Mouse (Mus musculus) gonadal fat pad, adult 2 months (tissue): ENCODE results near the gene Serbp1. TPM values are rescaled to one million over a fixed set of nuclear protein-coding genes. Genes with fewer than 3 reads are reported as not detected.

Experiments used
- DNase-seq: peaks from one replicate; pipeline ENCODE4 v3.0.0-alpha.2; 2012; ENCODE audit warnings: low read depth
- polyA plus RNA-seq: library from polyadenylated mRNA; depleted of rRNA; stranded (reverse); fragments of >200 nt; gene quantifications from 2 replicates; pipeline ENCODE4 v1.2.3, GENCODE M21; 2012

Serbp1 gene
- polyA plus RNA-seq, 1 experiment, result 37.8 TPM

DNA sequence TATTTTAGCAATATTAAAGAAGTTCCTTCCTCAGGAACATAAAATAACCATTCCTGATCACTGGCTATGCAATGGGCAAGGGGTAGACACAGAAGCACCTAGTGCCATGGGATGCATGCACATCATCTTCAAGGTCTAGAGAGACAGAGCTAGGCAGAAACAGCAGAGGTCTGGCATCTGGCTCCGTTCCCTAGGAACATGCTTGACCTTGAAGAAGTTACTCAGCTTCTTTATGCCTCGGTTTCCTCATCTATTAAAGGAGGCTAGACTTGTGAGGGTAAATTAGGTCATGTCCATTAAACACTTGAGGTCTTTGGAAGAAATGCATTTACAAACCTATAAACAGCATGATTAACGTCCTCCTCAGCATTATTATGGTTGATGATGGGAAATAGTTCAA, 2.3 kb upstream of the Serbp1 start:
- DNase-seq, result no peak

DNA sequence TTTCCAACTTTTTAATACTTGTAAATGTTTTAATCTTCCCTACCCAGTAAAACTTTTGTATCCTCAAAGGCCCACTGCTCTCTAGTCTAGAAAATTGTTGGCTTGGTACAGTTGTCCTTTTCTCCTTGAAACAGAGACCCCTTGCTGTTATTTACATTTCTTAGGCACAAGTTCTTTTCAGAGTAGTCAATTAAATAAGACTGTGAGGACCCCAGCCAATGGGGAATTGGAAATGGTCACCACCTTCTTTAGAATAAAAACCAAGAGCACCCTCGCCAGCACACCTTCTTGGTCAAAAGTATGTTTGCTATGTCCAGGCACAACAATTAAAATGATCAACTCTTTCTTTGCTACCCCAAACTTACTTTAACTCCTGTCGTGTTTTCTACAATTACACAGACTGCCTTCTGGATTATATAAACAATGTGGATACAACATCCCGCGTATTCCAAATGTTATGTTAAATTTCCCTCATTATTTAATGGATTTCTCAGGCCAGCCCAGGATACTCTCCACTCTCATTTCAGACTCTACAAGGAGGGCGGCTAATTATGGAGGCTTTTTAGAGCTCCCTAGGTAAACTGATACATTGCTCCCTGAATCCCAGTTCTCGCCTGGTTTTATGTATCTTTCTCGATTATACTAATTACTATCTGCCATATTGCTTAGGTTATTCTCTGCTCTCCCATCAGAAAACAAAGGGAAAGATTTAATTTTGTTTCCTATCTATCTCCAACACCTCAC, 1.3 kb upstream of the Serbp1 start:
- no peak for DNase-seq

DNA sequence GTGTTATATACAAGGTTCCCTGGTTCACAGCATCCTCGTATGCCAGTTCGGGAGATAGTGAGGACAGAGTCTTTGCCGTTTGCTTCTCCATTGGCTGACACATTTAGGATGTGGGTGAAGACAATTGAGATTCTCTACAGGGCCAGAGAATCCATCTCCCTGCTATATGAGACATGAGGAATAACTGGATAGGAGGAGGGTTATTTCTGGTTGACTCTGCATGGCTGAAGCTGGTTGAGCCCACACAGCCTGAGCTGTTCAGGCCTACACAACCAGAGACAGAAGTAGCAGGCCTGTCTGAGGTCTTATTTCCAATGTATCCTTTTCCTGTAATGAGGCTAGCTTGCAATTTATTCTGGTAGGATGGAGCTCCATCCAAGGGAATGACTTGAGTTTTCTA, 3.3 kb downstream of the Serbp1 start:
- DNase-seq, result no peak

DNA sequence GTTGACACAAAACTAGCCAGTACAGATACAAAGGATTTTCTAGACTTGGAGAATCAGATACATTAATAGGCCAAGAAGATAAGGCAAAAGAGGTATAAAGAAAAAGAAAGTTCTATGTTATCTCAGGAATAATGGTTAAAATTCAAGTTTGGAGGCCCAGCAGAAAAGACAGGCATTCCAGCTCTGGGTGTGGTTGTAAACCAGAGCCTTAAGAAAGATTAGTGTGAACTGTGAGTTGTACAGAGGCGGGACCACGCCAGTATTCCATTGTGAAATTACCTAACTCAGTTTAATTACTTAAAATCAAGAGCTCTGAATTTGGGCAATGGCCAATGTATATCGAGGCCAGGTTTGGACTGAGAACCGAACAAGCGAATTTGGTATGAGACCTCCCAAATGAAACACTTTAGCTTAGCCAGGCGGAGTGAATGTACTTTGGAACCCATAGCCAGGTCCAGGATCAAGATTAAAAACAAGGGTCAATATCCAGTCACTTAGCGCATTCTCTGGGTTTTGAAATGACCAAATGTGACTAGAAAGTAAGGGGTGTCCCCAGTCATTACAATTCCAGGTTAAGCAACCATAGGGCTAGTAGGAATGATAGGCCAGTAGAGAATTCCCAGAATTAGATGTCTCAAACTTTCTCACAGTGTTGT, 5.9 kb downstream of the Serbp1 start:
- no peak for DNase-seq

DNA sequence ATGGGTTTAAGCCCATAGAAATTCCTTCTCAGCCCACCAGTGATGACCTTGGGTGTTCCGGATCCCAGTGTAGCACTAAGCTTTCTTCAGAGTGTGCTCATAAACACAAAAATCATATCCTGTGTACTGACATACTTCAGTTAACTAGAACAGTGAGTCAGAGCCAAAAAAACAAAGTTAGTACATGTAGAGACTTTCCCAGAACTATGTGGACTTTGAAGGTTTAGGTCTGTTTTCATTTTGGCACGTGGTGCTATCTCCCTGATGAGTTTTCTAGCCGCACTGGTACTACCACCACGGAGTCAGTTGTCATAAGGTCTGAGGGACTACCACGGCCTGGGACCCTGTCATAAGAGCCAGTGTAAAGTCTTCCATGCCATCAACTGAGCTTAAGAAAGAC, 6.5 kb downstream of the Serbp1 start:
- no peak for DNase-seq

DNA sequence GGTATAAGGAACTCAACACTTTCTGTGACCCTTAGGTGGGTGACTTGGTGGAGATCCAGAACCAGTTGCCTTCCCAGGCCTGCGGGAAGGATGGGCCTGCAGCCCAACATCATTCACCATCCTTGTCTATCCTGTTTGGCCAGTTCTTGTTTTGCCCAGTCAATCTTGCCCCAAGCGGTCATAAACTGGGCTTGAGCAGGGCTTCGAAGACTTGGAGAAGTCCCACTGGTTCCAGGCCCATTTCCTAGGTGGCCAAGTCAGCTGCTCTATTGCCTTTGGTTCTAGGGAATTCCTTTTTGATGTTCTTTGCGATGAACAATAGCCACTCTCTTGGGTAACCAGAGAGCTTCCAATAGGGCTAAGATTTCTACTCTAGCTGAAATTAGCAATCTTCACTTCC, 13.1 kb downstream of the Serbp1 start:
- DNase-seq, result peak; percentile 91

DNA sequence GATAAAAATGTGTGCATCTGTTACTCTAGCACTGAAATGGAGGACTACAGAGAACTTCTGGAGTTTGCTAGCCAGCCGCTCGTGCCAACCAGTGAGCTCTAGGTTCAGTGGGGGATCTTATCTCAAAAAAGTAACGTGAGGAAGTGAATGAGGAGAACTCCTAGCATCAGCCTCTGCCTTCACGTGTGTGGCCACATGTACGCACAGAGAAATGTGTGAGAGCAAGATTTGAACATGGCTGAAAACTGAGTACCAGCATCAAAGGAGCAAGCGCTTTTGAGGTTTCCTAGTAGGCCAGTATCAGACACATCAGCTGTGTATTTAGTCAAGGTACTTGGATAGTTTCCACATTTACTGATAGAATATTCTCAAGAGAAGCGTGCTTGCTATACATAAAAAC, 27.0 kb downstream of the Serbp1 start:
- no peak for DNase-seq

DNA sequence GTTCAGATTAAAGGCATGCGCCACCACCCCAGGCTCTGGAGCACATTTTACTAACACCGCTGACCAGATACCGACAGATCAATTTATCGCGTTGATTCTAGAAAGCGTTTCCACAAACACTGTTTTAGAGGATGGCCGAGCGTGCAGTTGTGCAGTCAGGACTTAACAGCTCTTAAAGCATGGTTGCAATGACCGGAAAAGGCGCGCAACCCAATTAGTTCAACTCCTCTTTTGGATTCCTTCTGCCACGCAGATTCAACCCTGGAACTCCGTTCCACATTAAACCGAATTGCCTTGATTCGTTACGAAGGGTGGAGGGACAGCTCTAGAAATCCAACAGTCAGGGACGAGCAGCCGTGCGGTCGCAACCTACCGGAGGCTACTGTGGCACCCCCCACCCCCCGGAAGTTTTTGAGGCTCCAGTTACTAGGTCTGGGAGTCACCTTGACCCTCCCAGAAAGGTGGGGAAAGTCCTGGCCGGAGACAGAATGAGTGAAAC, 28.2 kb downstream of the Serbp1 start:
- no peak for DNase-seq

DNA sequence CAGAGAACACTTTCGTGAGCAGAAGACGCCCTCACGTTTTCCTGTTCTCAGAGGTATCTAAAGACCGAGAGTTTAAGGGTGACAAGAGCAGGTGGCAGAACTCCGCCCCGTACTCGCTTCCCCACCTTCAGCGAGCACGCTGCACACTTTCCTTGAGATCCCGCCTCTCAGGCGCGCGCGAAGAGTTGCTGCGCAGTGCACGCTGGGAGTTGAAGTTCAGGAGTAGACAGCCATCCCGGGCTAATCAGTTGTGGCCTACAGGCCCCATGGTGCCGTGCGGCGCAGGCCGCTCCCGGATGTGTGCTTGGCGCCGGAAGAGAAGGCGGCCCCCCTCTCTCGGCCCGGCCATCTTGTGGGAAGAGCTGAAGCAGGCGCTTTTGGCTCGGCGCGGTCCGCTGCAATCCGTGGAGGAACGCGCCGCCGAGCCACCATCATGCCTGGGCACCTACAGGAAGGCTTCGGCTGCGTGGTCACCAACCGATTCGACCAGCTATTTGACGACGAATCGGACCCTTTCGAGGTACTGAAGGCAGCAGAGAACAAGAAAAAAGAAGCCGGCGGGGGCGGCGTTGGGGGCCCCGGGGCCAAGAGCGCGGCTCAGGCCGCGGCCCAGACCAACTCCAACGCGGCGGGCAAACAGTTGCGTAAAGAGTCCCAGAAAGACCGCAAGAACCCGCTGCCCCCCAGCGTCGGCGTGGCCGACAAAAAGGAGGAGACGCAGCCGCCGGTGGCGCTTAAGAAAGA, 28.9 kb downstream of the Serbp1 start:
- peak; percentile 89 for DNase-seq

DNA sequence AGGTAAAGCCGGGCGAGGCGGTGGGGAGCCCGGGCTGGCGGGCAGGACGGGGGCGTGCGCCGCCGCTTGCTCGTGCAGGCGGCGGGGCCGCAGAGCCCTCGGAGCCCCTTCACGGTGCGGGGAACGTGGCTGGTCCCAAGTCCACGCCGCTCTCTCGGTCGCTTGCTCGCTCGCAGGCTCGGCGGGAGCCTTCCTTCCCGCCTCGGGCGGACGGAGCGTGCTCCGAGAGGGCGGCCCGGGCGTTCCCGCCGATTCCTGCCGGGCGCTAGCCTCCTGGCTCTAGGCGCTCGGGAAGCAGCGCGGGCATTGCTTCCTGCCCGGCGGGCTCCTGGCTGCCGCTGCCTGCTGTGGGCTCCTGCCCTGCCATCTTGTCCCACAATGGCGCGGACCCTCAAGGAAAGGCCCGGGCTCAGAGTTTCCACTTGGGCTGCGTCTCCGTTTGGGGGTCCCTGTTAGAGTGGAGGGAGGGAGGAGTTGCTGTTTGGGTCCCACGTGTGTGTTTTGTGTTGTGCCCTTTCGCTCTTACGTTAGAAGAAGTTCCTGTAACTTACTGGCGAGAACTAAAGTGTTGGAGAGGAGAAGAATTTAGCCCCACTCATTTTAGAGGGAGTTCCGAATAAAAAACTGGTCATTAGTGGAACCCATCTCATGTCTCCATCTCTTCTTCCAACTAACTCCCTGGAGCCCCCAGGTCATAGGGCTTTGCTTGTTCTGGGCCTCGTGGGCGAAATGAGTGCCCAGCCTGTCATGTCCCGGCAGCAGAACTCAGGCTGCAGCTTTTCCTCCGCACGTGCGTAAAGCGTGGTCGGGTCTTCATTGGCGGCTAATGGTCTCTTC, 29.6 kb downstream of the Serbp1 start:
- no peak for DNase-seq

DNA sequence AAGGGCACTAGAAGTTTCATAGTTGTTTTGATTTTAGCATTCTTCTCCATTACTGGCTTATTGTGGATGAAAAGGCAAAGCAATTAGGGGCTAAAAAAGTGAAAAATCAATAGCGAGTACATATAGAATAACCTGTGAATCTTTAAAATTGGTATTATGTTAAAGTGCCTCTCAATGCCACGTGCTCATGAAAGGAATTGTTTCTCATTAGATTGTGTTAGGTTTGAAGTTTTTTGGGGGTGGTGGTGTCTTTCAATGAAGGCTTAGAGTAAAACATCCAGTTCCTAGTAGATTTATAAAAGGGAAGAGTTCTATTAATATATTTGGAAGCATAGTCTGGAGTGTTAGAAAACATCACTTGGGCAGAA, 30.3 kb downstream of the Serbp1 start:
- DNase-seq, result no peak

DNA sequence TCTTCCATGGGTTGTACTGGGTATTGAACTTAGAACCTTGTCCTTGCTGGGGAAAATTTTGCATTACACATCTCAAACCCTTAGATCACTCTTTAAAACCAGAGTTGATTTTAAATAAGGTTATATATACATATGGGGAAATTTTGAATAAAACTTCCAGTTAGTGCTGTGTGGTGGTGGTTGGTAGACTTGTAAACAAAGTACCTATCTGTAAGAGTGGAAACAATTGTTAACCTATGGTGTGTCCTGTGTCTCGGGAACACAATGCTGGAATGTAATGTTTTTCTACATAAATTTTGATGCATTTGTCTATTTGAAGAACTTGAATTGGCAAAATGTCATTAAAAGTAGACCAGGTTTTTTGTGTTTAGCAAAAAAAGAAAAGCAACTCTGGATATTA, 31.0 kb downstream of the Serbp1 start:
- DNase-seq, result no peak

DNA sequence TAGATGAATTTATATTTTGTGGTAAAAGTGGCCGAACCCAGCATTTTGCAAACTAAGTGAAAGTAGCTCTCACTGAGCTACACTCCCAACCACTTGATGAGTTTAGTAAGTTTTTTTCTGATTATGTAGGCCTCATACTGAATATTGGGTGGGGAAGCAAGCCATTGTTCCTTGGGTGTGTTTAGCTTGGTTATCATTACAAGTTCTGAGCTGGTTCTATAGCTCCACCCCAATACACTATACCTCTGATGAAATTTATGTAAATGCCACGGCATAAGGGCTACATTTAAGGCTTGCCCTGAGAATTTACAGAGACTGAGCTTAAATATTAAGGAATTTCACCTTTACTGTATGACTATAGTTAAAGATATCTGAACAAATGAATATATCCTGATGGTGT, 31.5 kb downstream of the Serbp1 start:
- DNase-seq, result no peak

DNA sequence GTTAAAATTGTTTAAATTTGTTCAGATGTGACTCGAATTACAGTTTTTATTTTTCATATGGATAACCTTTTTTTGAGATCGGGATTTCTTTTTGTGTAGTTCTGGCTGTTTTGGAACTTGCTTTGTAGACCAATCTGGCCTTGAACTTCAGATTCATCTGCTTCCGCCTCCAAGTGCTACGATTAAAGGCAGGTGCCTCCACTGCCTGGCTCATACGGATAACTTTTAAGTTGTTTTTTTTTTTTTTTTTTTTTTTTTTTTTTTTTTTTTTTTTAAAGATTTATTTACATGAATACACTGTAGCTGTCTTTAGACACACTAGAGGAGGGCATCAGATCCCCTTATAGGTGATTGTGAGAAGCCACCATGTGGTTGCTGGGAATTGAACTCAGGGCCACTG, 40.0 kb downstream of the Serbp1 start:
- no peak for DNase-seq

DNA sequence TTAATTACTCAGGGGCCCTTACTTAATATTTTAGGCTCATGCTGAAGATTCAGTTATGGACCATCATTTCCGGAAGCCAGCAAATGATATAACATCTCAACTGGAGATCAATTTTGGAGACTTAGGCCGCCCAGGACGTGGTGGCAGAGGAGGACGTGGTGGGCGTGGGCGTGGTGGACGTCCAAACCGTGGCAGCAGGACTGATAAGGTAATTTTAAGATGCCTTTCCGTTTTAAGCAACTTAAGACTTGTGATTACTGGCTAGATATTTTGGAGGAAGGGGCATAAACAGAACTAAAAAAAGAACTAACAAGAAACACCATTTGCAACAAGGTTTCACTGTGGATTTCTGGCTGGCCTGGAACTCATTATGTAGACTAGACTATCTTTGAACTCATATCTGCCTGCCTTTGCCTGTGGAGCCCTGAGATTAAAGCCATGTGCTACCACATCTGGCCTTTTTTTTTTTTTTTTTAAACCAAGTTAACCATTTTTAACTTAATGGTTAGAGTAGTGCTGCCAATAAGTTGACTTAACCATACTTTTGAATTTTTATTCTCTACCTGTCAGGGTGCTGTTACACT, 43.7 kb downstream of the Serbp1 start:
- no peak for DNase-seq

DNA sequence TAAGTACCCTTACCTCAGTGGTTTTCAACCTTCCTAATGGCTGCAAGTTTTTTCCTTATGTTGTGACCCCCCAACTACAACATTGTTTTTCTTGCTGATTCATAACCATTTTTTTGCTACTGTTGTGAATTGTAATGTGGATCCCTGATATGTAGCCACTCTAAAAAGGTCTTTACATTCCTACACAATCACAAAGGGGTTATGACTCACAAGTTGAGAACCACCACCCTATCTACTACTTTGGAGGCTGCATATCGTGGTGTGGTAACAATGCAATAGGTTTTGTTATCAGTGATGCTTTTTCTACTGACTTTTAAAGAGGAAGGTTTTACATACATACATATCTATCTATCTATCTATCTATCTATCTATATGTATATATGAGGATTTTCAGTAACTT, 44.9 kb downstream of the Serbp1 start:
- DNase-seq, result no peak

DNA sequence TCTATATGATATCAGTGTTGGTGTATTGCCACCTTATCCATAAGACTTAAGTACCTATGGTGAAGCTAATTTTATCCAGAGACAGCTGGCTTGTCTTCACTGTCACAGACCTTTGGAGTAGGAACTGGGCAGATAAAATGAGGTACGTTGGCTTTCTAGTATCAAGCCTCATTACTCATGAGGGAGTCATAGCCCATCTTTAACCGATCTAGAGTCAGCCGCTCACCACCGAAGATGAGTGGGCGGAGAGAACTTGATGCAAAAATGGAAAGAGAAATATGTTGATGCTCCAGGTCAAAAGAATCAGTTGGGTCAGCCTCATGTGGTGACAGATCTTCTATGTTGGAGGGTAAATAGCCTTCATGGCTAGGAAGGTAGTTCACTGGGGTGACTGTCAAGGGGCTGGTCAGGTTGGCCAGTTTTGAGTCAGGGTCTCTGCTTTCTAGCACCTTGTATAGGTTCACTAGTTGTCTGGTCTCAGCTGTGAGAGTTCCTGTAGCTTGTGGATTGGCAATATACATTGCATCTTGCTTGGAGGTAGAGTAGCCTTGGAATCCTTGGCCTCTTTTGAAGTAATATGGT, 54.2 kb downstream of the Serbp1 start:
- DNase-seq, result no peak

DNA sequence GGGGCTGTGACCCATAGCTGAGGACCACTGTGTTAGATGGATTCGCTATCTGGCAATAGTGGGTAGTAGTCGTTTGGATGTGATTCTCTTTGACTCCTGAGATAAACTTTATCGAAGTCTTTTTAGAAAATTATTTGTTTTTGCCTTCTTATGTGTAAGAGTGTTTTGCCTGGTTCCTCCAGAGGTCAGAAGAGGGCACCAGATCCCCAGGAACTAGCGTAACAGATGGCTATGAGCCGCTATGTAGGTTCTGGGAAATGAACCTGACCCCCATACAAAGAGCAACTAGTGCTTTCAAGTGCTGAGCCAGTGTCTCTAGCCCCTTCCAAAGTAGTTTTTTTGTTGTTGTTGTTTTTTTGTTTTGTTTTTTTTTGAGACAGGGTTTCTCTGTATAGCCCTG, 58.1 kb downstream of the Serbp1 start:
- no peak for DNase-seq

DNA sequence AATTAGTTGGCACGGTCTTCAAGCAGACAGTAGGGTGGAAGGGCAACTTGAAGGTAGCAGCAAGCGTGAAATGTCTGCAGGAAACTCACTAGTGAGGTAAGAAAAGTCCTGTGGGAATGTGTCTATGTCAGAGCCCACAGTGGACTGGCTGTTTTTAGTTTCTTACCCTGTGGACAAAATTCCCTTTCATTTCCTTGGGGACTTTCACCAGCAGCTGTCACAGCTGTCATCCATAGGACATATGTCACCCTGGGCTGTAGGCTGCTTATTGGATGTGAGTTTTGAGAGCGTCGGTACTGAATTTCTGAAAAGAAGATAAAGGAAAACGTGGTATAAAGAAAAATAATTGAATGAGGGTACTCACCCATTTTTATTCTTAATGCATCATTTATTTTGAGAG, 60.8 kb downstream of the Serbp1 start:
- no peak for DNase-seq

DNA sequence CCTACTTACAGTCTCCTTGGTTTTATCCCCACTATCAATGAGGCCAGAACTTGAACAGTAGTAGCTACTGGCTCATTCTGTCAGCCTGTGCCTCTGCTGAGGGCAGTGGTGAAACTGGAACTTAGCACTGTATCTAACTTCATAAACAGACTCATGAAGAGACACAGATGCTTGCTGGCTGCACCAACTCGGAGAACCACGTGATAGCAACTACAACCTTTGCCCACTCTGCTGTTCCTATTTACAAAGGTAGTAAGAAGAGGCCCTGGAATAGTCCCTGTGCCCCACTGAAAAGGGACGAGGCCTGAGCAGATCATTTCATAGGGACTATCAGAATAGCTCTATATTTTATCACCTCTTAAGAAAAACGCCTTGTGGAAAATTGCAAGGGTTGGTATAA, 62.3 kb downstream of the Serbp1 start:
- no peak for DNase-seq

DNA sequence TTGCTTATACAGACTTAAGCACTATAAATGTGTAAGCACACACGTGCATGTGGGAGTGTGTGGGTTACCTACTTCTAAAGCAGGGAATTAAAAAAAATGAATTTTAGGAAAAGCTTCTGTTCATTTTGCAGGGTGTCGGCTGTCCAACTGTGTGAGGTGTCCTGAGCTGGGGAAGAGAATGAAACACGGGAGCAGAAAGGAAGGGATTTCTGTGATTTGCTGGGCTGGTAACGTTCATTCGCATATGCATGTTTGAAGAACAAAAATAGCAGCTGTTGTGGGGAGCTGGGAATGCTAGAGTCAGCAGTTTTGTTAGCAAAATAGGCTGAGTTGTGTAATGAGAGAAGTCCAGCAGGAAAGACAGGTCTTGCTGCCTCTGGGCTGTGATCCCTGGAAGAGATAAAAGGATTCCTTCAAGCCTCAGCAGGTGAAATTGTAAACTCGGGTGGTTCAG, 62.8 kb downstream of the Serbp1 start:
- DNase-seq, result peak; percentile 66
